Mouse (Mus musculus) central nervous system, embryonic 18 days (tissue): ENCODE results near the gene Gal3st2b. TPM values are rescaled to one million over a fixed set of nuclear protein-coding genes. Genes with fewer than 3 reads are reported as not detected.

Source experiments
- polyA plus RNA-seq: library from polyadenylated mRNA; depleted of rRNA; stranded (reverse); fragments of >200 nt; gene quantifications from 2 replicates; pipeline ENCODE4 v1.2.3, GENCODE M21; 2012; rRNA removed

Gene Gal3st2b
- not detected in 2 replicates for polyA plus RNA-seq

DNA sequence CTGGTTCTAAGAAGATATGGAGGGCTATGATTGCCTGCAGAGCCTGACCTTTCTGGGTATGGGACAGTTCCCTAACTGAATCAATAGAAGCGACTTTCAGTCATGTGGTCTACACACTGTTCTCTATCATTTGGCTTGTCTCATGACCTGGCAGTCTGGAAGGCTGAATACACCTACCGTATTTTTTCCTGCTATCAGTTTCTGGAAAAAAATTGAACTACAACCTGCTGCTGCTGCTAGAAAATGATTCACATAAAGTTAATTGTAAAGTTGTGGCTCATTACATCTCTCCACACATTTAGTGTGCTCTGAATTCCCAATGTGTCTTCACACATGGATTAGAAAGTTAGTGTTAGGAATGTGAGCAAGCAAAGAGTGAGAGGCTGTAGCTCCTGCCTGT lies at the start of gene Gal3st2b:
TSS of gene Gal3st2b (plus strand) at position 301 of the 400 bp plus-strand sequence.

DNA sequence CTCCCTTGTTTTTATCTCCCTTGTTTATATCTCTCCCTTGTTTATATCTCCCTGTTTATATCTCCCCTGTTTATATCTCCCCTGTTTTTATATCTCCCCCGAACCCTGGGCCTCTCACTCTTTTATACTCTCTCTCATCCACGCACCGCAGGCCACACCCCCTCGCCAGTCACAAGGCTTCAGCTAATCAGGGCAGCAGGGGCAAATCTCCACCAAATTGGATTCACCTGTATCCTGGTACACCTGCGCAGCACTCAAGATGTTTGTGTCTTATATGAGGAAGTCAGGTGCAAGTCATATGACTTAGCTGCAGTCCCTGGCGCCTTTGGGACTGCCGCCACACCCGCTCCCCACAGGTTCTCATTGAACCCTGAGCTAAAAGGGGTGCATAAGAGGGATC lies 72.1 kb downstream of the Gal3st2b start, which contains the start of gene Gal3st2c:
TSS of gene Gal3st2c (plus strand) at position 301 of the 400 bp plus-strand sequence.

Other genes starting within 250 kb of the Gal3st2b start
- gene Bok, start 232.7 kb upstream of the Gal3st2b start, polyA plus RNA-seq: 84.4 and 91.5 TPM in 2 replicates
- 61.7 and 62.5 TPM in 2 replicates for gene Atg4b, start 166.8 kb upstream of the Gal3st2b start, polyA plus RNA-seq
- gene Thap4, start 163.4 kb upstream of the Gal3st2b start, polyA plus RNA-seq: 46.6 and 51.7 TPM in 2 replicates
- 191 and 196 TPM in 2 replicates for gene Dtymk, start 116.4 kb upstream of the Gal3st2b start, polyA plus RNA-seq
- 8.7 and 9.1 TPM in 2 replicates for gene Ing5, start 114.3 kb upstream of the Gal3st2b start, polyA plus RNA-seq
- 17.2 and 18.9 TPM in 2 replicates for gene D2hgdh, start 93.4 kb upstream of the Gal3st2b start, polyA plus RNA-seq
- 0.07 TPM in 1 of 2 replicates, not detected in the other for gene Gal3st2, start 57.0 kb upstream of the Gal3st2b start, polyA plus RNA-seq
- gene Gal3st2c, start 72.2 kb downstream of the Gal3st2b start, polyA plus RNA-seq: not detected in 2 replicates
- 0.14 and 0.28 TPM in 2 replicates for gene Neu4, start 102.1 kb downstream of the Gal3st2b start, polyA plus RNA-seq
- gene Pdcd1, start 134.2 kb downstream of the Gal3st2b start, polyA plus RNA-seq: 0.04 and 0.05 TPM in 2 replicates